Mouse (Mus musculus) liver, embryonic 14.5 days (tissue): Measurements from ENCODE around the gene 2610507B11Rik. TPM values are rescaled to one million over a fixed set of nuclear protein-coding genes. Genes with fewer than 3 reads are reported as not detected.

Source experiments
- ATAC-seq: fragments of 200-750 bp; cut with Nextera tagmentation; 2 replicates; pipeline ENCODE4 v1.8.0; 2017; ENCODE audit warnings: moderate number of reproducible peaks, mild to moderate bottlenecking, moderate library complexity; ENCODE audit not compliant: insufficient read depth
- DNase-seq, 3 experiments: peaks; one replicate each; pipeline ENCODE4 v3.0.0-alpha.2; 2012 to 2013; ENCODE audit warnings: low read depth in 3 of 3, low spot score in 3 of 3
- H3K27ac ChIP-seq: fragments of 300-500 bp; sonication (generic); 2 replicates; pipeline ENCODE4 v1.5.1; 2014; ENCODE audit warnings: moderate library complexity, mild to moderate bottlenecking, control low read depth, inconsistent platforms
- H3K27me3 ChIP-seq: fragments of 300-500 bp; sonication (generic); 2 replicates; pipeline ENCODE4 v1.6.1; 2014; ENCODE audit warnings: mild to moderate bottlenecking, low read length, moderate library complexity; ENCODE audit not compliant: control insufficient read depth, insufficient read depth
- H3K36me3 ChIP-seq: fragments of 300-500 bp; sonication (generic); replicated peaks from 2 replicates; pipeline ENCODE4 v1.6.1; 2014; ENCODE audit warnings: low read depth; ENCODE audit not compliant: control insufficient read depth, insufficient read depth
- H3K4me1 ChIP-seq, 2 experiments: fragments of 200-500 bp in 1 of 2; fragments of 300-500 bp in 1 of 2; sonication (generic) in 1 of 2; replicated peaks; 2 replicates each; pipeline ENCODE4 v1.6.1; 2012 to 2014; ENCODE audit warnings: antibody characterized with exemption in 1 of 2, inconsistent platforms in 1 of 2, low read length in 1 of 2; ENCODE audit not compliant: control insufficient read depth in 2 of 2, insufficient read depth in 2 of 2
- H3K4me2 ChIP-seq: fragments of 300-500 bp; sonication (generic); 2 replicates; pipeline ENCODE4 v1.6.1; 2014; ENCODE audit warnings: low read depth, mild to moderate bottlenecking, control low read depth, moderate library complexity
- H3K4me3 ChIP-seq, 2 experiments: fragments of 200-500 bp in 1 of 2; fragments of 300-500 bp in 1 of 2; sonication (generic) in 1 of 2; 2 replicates each; pipeline ENCODE4 v1.5.1; 2012 to 2014; ENCODE audit warnings: low read depth in 2 of 2, low read length in 2 of 2, mild to moderate bottlenecking in 2 of 2, control low read depth in 1 of 2, inconsistent platforms in 1 of 2, moderate library complexity in 1 of 2; ENCODE audit not compliant: insufficient read depth in 1 of 2
- H3K9ac ChIP-seq: fragments of 300-500 bp; sonication (generic); replicated peaks from 2 replicates; pipeline ENCODE4 v1.6.1; 2014; ENCODE audit warnings: mild to moderate bottlenecking, control low read depth, moderate library complexity
- H3K9me3 ChIP-seq: fragments of 300-500 bp; sonication (generic); 2 replicates; pipeline ENCODE4 v1.6.1; 2016; ENCODE audit warnings: low read length, mixed read lengths; ENCODE audit not compliant: control insufficient read depth
- CTCF ChIP-seq: IDR thresholded peaks from 2 replicates; pipeline ENCODE4 v1.5.1; 2016; ENCODE audit warnings: antibody characterized with exemption, low read depth, control low read depth
- EP300 ChIP-seq: IDR thresholded peaks from 2 replicates; pipeline ENCODE4 v1.6.1; 2016; ENCODE audit warnings: antibody characterized with exemption, low read depth
- WGBS: fragments of 180-500 bp; shearing (Covaris S2); extraction: QIAGEN DNeasy Blood & Tissue Kit; methylation state at CpG from one replicate; pipeline ENCODE4 v1.1.7; 2014; ENCODE audit not compliant: insufficient replicate concordance; 5-methylcytosine and 5-hydroxymethylcytosine counted together
- polyA plus RNA-seq, 2 experiments: library from polyadenylated mRNA; depleted of rRNA in 1 of 2; stranded (reverse) in 1 of 2; unstranded in 1 of 2; fragments of >200 nt; fragmentation: Nextera tagmentation in 1 of 2; extraction: Ambion mirVana in 1 of 2; gene quantifications; 2 replicates each; pipeline versions ENCODE4 v1.2.1 to v1.2.3; 2012 to 2014

2610507B11Rik gene
- polyA plus RNA-seq, 2 experiments: 20.5 to 26.5 TPM

GRCm38 (mm10) chr11:78289146-78289763 is 27.7 kb downstream of the 2610507B11Rik start:
- Histone ChIP-seq H3K4me2 (no peak overlapping the region), H3K9me3 (no peaks in the 10 kb centered on the region), H3K27ac (no peak overlapping the region), H3K4me1 (no peaks in the 10 kb centered on the region), H3K36me3 (peaks cover 48% of the 10 kb centered on the region), H3K9ac (no peak overlapping the region), H3K27me3 (no peaks in the 10 kb centered on the region), H3K4me3 (no peak overlapping the region)
- no peak for TF ChIP-seq CTCF
- TF ChIP-seq EP300: no peak
- DNase-seq (no peak), ATAC-seq (no peak)
- 74% methylated on average over 7 of the region's 7 CpGs for WGBS

GRCm38 (mm10) chr11:78290654-78291053 is 29.1 kb downstream of the 2610507B11Rik start, which contains the start of gene BC030499:
Gene BC030499, plus strand, starts transcription at chr11:78290841.
- Histone ChIP-seq H3K36me3 (peaks cover 36% of the 10 kb centered on the region), H3K27me3 (no peaks in the 10 kb centered on the region), H3K9ac (no peak within 1 kb of the TSS), H3K9me3 (no peaks in the 10 kb centered on the region), H3K4me3 (no peak within 1 kb of the TSS), H3K27ac (no peak within 1 kb of the TSS), H3K4me1 (no peaks in the 10 kb centered on the region), H3K4me2 (no peak within 1 kb of the TSS)
- TF ChIP-seq CTCF (no peak), EP300 (no peak)
- DNase-seq (no peak), ATAC-seq (no peak)
- 75% methylated on average over 4 of the region's 4 CpGs for WGBS

GRCm38 (mm10) chr11:78294585-78294984 is 33.0 kb downstream of the 2610507B11Rik start:
- no peak for TF ChIP-seq CTCF
- TF ChIP-seq EP300: no peak
- Histone ChIP-seq H3K36me3 (peaks cover 4% of the 10 kb centered on the region), H3K27ac (no peak overlapping the region), H3K27me3 (no peaks in the 10 kb centered on the region), H3K4me1 (no peaks in the 10 kb centered on the region), H3K4me2 (no peak overlapping the region), H3K9me3 (no peaks in the 10 kb centered on the region), H3K9ac (no peak overlapping the region), H3K4me3 (no peak overlapping the region)
- WGBS: 73% methylated on average over 6 of the region's 6 CpGs
- DNase-seq: no peak
- ATAC-seq: no peak

- peaks cover 29% of the 10 kb centered on the region for H3K36me3 ChIP-seq
- H3K27me3 ChIP-seq: no peaks in the 10 kb centered on the region
- peak; percentile 8; the same call in 1 of the 2 replicates for ATAC-seq
- H3K9ac ChIP-seq: peak overlapping the region; percentile 68
- 71% methylated on average over 7 of the region's 7 CpGs for WGBS
- H3K27ac ChIP-seq: no peak overlapping the region; the same call in 1 of the 2 replicates
- peaks cover 3 to 7% of the 10 kb centered on the region in 2 experiments; a peak in 3 of 4 replicates for H3K4me1 ChIP-seq
- H3K4me2 ChIP-seq: peak overlapping the region; percentile 79
- DNase-seq: no peak
- no peaks in the 10 kb centered on the region for H3K9me3 ChIP-seq
- peak overlapping the region; percentile 77 to 98 for H3K4me3 ChIP-seq
- TF ChIP-seq CTCF: no peak
Measured at GRCm38 (mm10) chr11:78300917-78301316, 39.4 kb downstream of the 2610507B11Rik start.

GRCm38 (mm10) chr11:78301357-78302084 is 40.0 kb downstream of the 2610507B11Rik start, which contains the start of gene Spag5:
Gene Spag5, plus strand, starts transcription at chr11:78301529.
- DNase-seq: peak; percentile 80 to 82 (median 80)
- H3K4me3 ChIP-seq: peak within 1 kb of the TSS; percentile 77 to 98
- peaks cover 35% of the 10 kb centered on the region for H3K36me3 ChIP-seq
- no peak for TF ChIP-seq EP300
- TF ChIP-seq CTCF: no peak
- peak within 1 kb of the TSS; percentile 79 for H3K4me2 ChIP-seq
- H3K27ac ChIP-seq: peak within 1 kb of the TSS; percentile 73
- WGBS: under 1% methylated on average over 49 of the region's 49 CpGs
- peaks cover 7 to 11% of the 10 kb centered on the region in 2 experiments for H3K4me1 ChIP-seq
- H3K9ac ChIP-seq: peak within 1 kb of the TSS; percentile 90
- no peaks in the 10 kb centered on the region for H3K27me3 ChIP-seq
- no peaks in the 10 kb centered on the region for H3K9me3 ChIP-seq
- peak; percentile 99 for ATAC-seq
